Mouse (Mus musculus): ENCODE measurements around the gene Krtap27-1.

DNA sequence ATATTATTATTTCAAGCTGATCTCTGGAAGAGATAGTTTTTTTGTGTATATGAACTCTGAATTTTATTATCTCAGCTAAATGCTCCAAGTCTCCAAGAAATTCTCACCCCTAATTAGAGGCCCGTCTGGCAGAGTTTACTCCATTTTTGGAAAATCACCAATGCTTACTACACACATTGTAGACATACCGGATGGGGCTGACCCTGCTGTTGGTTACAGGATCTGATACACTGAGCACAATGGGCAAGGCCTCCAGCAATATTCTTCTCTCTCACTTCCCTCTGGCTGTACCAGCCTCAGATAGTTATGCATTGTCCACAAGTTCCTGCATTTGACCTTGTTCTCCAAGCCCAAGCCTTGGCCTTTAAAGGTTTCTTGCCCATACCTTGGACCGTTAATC, 31.4 kb downstream of the Krtap27-1 start:
- TF ChIP-seq E2F4 (IDR thresholded peaks at IDR 0.05; ENCODE audit: insufficient read depth) (no peak), POLR2A (IDR thresholded peaks at IDR 0.05; ENCODE audit: insufficient read length, low read depth) (no peak), TCF12 (IDR thresholded peaks at IDR 0.05; ENCODE audit: insufficient read depth, poor library complexity, severe bottlenecking) (no peak), MAX (IDR thresholded peaks at IDR 0.05; ENCODE audit: low read depth) (no peak), CEBPB (IDR thresholded peaks at IDR 0.05; ENCODE audit: insufficient read depth, poor library complexity, severe bottlenecking) (no peak), MYOD1 (IDR thresholded peaks at IDR 0.05; ENCODE audit: control insufficient read depth in 1 of 3, insufficient read length in 2 of 3, low read depth in 2 of 3) (no peak), USF1 (IDR thresholded peaks at IDR 0.05; ENCODE audit: low read depth) (no peak), MYOG (IDR thresholded peaks at IDR 0.05; ENCODE audit: control insufficient read depth in 1 of 3, insufficient read depth in 1 of 3, insufficient read length in 2 of 3, low read depth in 2 of 3) (no peak), TCF3 (IDR thresholded peaks at IDR 0.05; ENCODE audit: insufficient read length, low read depth) (no peak)

All from myocyte (in vitro differentiated cells).